Mouse (Mus musculus): ENCODE results near the gene Sumf1. TPM values are rescaled to one million over a fixed set of nuclear protein-coding genes. Genes with fewer than 3 reads are reported as not detected.

Gene Sumf1
- polyA plus RNA-seq, 1 experiment from 2014 or later, result 13.0 TPM

- Histone ChIP-seq H3K9me3 (no peaks in the 10 kb centered on the region), H3K4me1 (no peaks in the 10 kb centered on the region), H3K36me3 (no peaks in the 10 kb centered on the region), H3K27me3 (replicated peaks) (no peaks in the 10 kb centered on the region), H3K9ac (no peak overlapping the region), H3K4me2 (replicated peaks) (no peak overlapping the region), H3K27ac (no peak overlapping the region), H3K4me3 (no peak overlapping the region)
- whole genome bisulfite sequencing, result 81% methylated on average over 5 of the region's 5 CpGs
- ATAC-seq (ENCODE audit: low FRiP score, low read depth), result no peak
Observed at GRCm38 (mm10) chr6:108164935-108165334, 20.4 kb downstream of the Sumf1 start.

GRCm38 (mm10) chr6:108160608-108161007 lies 24.8 kb downstream of the Sumf1 start:
- Histone ChIP-seq H3K36me3 (no peaks in the 10 kb centered on the region), H3K9ac (no peak overlapping the region), H3K4me1 (no peaks in the 10 kb centered on the region), H3K9me3 (no peaks in the 10 kb centered on the region), H3K27ac (no peak overlapping the region), H3K4me2 (replicated peaks) (no peak overlapping the region), H3K4me3 (no peak overlapping the region), H3K27me3 (replicated peaks) (no peaks in the 10 kb centered on the region)
- no peak for ATAC-seq (ENCODE audit: low FRiP score, low read depth)
- WGBS, result 72% methylated on average over 2 of the region's 2 CpGs

- Histone ChIP-seq H3K4me1 (no peaks in the 10 kb centered on the region), H3K9ac (no peak overlapping the region), H3K27me3 (replicated peaks) (no peaks in the 10 kb centered on the region), H3K4me2 (replicated peaks) (no peak overlapping the region), H3K4me3 (no peak overlapping the region), H3K36me3 (no peaks in the 10 kb centered on the region), H3K27ac (no peak overlapping the region), H3K9me3 (no peaks in the 10 kb centered on the region)
- ATAC-seq (ENCODE audit: low FRiP score, low read depth), result no peak
- 58% methylated on average over 6 of the region's 6 CpGs for WGBS
Observed at GRCm38 (mm10) chr6:108156881-108157280, 28.5 kb downstream of the Sumf1 start.

- Histone ChIP-seq H3K27ac (no peak overlapping the region), H3K4me3 (no peak overlapping the region), H3K27me3 (replicated peaks) (no peaks in the 10 kb centered on the region), H3K36me3 (0 out of 2 replicates have a peak, but pooled peaks cover 4% of the 10 kb centered on the region), H3K4me1 (no peaks in the 10 kb centered on the region), H3K9ac (no peak overlapping the region), H3K4me2 (replicated peaks) (no peak overlapping the region), H3K9me3 (no peaks in the 10 kb centered on the region)
- WGBS, result 88% methylated on average over 4 of the region's 4 CpGs
- no peak for ATAC-seq (ENCODE audit: low FRiP score, low read depth)
Observed at GRCm38 (mm10) chr6:108154243-108154642, 31.1 kb downstream of the Sumf1 start.

- Histone ChIP-seq H3K9ac (no peak overlapping the region), H3K36me3 (0 out of 2 replicates have a peak, but pooled peaks cover 4% of the 10 kb centered on the region), H3K9me3 (no peaks in the 10 kb centered on the region), H3K27ac (no peak overlapping the region), H3K4me2 (replicated peaks) (no peak overlapping the region), H3K4me3 (no peak overlapping the region), H3K27me3 (replicated peaks) (no peaks in the 10 kb centered on the region), H3K4me1 (no peaks in the 10 kb centered on the region)
- WGBS, result 94% methylated on average over 9 of the region's 9 CpGs
- no peak for ATAC-seq (ENCODE audit: low FRiP score, low read depth)
Observed at GRCm38 (mm10) chr6:108152661-108153269, 32.6 kb downstream of the Sumf1 start.

- 85% methylated on average over 6 of the region's 6 CpGs for WGBS
- no peak for ATAC-seq (ENCODE audit: low FRiP score, low read depth)
- Histone ChIP-seq H3K4me2 (replicated peaks) (no peak overlapping the region), H3K9ac (no peak overlapping the region), H3K4me3 (no peak overlapping the region), H3K27ac (no peak overlapping the region), H3K4me1 (no peaks in the 10 kb centered on the region), H3K9me3 (no peaks in the 10 kb centered on the region), H3K36me3 (0 out of 2 replicates have a peak, but pooled peaks cover 4% of the 10 kb centered on the region), H3K27me3 (replicated peaks) (no peaks in the 10 kb centered on the region)
Observed at GRCm38 (mm10) chr6:108152081-108152480, 33.3 kb downstream of the Sumf1 start.

- WGBS, result 92% methylated on average over 4 of the region's 4 CpGs
- no peak overlapping the region for H3K4me3 ChIP-seq
- no peak for ATAC-seq (ENCODE audit: low FRiP score, low read depth)
- no peak overlapping the region for H3K4me2 ChIP-seq (replicated peaks)
- peaks cover 7% of the 10 kb centered on the region for H3K4me1 ChIP-seq
- 0 out of 2 replicates have a peak, but pooled peaks cover 4% of the 10 kb centered on the region for H3K36me3 ChIP-seq
- H3K27me3 ChIP-seq (replicated peaks), result no peaks in the 10 kb centered on the region
- no peak overlapping the region for H3K9ac ChIP-seq
- H3K27ac ChIP-seq, result no peak overlapping the region
- no peaks in the 10 kb centered on the region for H3K9me3 ChIP-seq
Observed at GRCm38 (mm10) chr6:108149235-108149634, 36.1 kb downstream of the Sumf1 start.

GRCm38 (mm10) chr6:108148435-108148834 lies 36.9 kb downstream of the Sumf1 start:
- ATAC-seq (ENCODE audit: low FRiP score, low read depth), result no peak
- no peaks in the 10 kb centered on the region for H3K27me3 ChIP-seq (replicated peaks)

GRCm38 (mm10) chr6:108146637-108147036 lies 38.7 kb downstream of the Sumf1 start:
- H3K4me3 ChIP-seq, result no peak overlapping the region
- no peak overlapping the region for H3K27ac ChIP-seq
- WGBS, result 85% methylated on average over 4 of the region's 4 CpGs
- ATAC-seq (ENCODE audit: low FRiP score, low read depth), result no peak
- H3K27me3 ChIP-seq (replicated peaks), result no peaks in the 10 kb centered on the region
- H3K9me3 ChIP-seq, result no peaks in the 10 kb centered on the region
- peaks cover 3% of the 10 kb centered on the region; the same call in 1 of the 2 replicates for H3K36me3 ChIP-seq
- peaks cover 7% of the 10 kb centered on the region for H3K4me1 ChIP-seq
- H3K9ac ChIP-seq, result no peak overlapping the region
- no peak overlapping the region for H3K4me2 ChIP-seq (replicated peaks)

More at GRCm38 (mm10) chr6:108148435-108148834, 36.9 kb downstream of the Sumf1 start:
- WGBS, result 50% methylated on average over 3 of the region's 3 CpGs
- H3K9ac ChIP-seq, result no peak overlapping the region
- no peaks in the 10 kb centered on the region for H3K9me3 ChIP-seq
- H3K4me2 ChIP-seq (replicated peaks), result no peak overlapping the region
- no peak overlapping the region for H3K27ac ChIP-seq
- peaks cover 7% of the 10 kb centered on the region for H3K4me1 ChIP-seq
- no peak overlapping the region for H3K4me3 ChIP-seq
- 0 out of 2 replicates have a peak, but pooled peaks cover 4% of the 10 kb centered on the region for H3K36me3 ChIP-seq

- Histone ChIP-seq H3K36me3 (no peaks in the 10 kb centered on the region; the same call in 1 of the 2 replicates), H3K27me3 (replicated peaks) (no peaks in the 10 kb centered on the region), H3K4me3 (no peak overlapping the region), H3K9ac (no peak overlapping the region), H3K4me1 (peaks cover 7% of the 10 kb centered on the region), H3K9me3 (no peaks in the 10 kb centered on the region), H3K27ac (no peak overlapping the region), H3K4me2 (replicated peaks) (no peak overlapping the region)
- 24% methylated on average over 7 of the region's 7 CpGs for WGBS
- peak; percentile 94 for ATAC-seq (ENCODE audit: low FRiP score, low read depth)
Observed at GRCm38 (mm10) chr6:108145941-108146588, 39.3 kb downstream of the Sumf1 start.

GRCm38 (mm10) chr6:108145241-108145640 lies 40.1 kb downstream of the Sumf1 start:
- ATAC-seq (ENCODE audit: low FRiP score, low read depth), result peak; percentile 72
- Histone ChIP-seq H3K4me3 (no peak overlapping the region), H3K4me2 (replicated peaks) (no peak overlapping the region; the same call in 1 of the 2 replicates), H3K4me1 (peaks cover 7% of the 10 kb centered on the region), H3K27ac (0 out of 2 replicates have a peak overlapping the region, but pooled peaks have one; percentile 33), H3K9ac (no peak overlapping the region), H3K9me3 (no peaks in the 10 kb centered on the region), H3K36me3 (no peaks in the 10 kb centered on the region; the same call in 1 of the 2 replicates), H3K27me3 (replicated peaks) (no peaks in the 10 kb centered on the region)
- 32% methylated on average over 3 of the region's 3 CpGs for WGBS

GRCm38 (mm10) chr6:108142796-108143195 lies 42.6 kb downstream of the Sumf1 start:
- Histone ChIP-seq H3K27ac (no peak overlapping the region), H3K27me3 (replicated peaks) (no peaks in the 10 kb centered on the region), H3K4me2 (replicated peaks) (no peak overlapping the region), H3K9ac (no peak overlapping the region), H3K9me3 (no peaks in the 10 kb centered on the region), H3K36me3 (peaks cover 3% of the 10 kb centered on the region; the same call in 1 of the 2 replicates), H3K4me1 (peaks cover 7% of the 10 kb centered on the region), H3K4me3 (no peak overlapping the region)
- 88% methylated on average over 4 of the region's 4 CpGs for WGBS
- no peak for ATAC-seq (ENCODE audit: low FRiP score, low read depth)
